Mouse (Mus musculus) right cerebral cortex, adult 2 months (tissue): ENCODE results near the gene Psen1.

Experiments used
- DNase-seq, 2 experiments: peaks; one replicate each; pipeline ENCODE4 v3.0.0; 2021 to 2022; ENCODE audit warnings: low spot score in 2 of 2

Psen1 gene

DNA sequence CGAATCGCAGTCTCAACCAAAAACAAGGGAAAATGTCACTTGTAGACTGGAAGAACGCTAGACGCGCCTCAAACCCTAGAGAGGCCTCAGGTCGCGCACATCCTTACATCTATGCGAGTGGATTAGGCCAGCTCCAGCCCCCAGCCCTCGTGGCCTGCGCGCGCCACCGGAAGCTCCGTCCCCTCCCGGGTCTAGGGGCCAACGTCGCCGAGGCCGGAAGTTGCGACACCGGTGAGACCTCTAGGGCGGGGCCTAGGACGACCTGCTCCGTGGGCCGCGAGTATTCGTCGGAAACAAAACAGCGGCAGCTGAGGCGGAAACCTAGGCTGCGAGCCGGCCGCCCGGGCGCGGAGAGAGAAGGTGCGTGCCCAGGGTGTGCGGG lies at the start of gene Psen1:
Psen1 (plus strand) TSS at position 219 of the 382 bp plus-strand sequence.
- peak; percentile 92 to 94 for DNase-seq

DNA sequence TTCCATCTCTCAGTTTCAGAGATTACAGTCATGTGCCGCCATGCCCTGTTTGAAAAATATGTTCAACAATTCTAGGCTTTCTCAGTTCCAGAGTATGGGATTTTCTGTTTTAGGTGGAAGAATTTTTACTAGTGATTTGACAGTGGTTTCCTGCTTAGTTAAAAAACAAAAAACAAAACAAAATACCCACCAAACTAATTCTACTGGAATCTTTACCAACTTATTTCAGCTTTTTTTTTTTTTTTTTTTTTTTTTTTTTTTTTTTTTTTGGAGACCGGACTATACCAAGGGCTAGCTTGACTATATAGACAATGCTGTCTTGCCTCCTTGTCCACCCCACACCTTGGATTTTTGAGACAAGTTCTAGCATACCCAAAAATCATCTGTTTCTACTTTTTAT lies 46.7 kb upstream of the Psen1 start:
- no peak for DNase-seq

DNA sequence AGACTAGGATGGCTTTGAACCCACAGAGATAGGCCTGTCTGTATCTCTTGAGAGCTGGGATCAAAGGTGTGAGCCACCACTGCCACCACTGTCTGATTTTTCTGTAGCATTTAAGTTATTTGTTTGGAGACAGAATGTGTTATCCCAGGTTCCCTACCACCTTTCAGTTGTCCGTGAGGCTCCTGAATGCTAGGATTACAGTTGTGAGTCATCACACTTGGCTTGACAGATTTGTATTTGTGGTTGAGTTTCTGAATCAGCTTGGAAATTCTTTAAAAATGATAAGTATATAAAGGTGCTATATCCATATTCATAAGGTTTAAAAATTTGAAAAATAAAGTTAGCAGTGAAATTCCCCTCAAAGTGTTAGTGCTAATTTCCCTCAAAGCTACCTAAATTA lies 44.8 kb upstream of the Psen1 start:
- DNase-seq: no peak

DNA sequence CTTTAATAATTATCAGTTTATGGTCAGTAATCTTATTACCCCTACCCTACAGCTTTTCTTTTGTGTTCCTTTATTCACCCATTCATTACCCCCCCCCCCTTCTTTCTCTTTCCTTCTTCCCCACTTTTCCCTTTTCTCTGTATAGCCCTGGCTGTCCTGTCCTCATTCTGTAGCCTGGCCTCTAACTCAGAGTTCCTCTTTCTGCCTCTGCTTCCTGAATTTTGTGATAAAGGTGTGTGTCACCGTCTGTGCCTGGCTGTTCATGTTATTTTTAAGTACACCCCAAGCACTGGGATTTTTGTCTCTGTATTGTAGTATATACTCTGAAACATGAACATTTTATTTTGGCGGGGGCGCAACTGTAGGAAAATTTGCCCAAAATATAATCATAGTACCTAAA lies 37.6 kb upstream of the Psen1 start:
- DNase-seq: no peak

DNA sequence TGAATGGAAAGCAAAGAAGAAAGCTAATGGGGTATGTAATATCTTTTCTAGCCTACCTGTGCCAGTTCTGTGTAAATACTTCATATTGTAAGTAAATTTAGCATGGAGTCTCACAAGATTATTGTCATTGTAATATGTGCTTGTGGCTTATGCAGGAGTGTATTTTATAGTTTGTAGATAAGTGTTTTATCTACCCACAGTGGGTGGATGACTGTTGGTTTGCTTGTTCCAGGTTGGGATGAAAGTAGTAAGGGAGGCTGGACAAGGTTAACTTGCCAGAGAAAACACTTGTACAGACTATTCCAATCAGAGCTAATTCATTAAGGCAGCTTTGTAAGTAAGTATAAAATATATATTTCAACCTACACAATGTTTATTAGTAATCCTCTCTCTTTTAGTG lies 36.5 kb upstream of the Psen1 start:
- DNase-seq: no peak

DNA sequence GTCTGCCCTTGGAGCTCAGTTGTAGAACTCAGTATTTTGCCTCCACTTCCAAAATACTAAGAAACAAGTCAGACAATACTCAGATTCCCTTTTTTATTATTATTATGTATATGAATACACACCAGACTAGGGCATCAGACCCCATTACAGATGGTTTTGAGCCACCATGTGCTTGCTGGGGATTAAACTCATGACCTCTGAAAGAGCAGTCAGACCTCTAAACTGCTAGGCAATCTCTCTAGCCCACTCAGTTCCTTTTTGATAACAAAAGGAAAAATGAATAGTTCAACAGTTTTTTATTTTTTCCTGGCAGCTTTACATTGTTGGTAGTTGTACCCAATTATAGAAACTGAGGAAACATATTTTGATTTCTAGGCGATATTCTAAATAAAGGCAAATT lies 2.5 kb upstream of the Psen1 start:
- DNase-seq: no peak

DNA sequence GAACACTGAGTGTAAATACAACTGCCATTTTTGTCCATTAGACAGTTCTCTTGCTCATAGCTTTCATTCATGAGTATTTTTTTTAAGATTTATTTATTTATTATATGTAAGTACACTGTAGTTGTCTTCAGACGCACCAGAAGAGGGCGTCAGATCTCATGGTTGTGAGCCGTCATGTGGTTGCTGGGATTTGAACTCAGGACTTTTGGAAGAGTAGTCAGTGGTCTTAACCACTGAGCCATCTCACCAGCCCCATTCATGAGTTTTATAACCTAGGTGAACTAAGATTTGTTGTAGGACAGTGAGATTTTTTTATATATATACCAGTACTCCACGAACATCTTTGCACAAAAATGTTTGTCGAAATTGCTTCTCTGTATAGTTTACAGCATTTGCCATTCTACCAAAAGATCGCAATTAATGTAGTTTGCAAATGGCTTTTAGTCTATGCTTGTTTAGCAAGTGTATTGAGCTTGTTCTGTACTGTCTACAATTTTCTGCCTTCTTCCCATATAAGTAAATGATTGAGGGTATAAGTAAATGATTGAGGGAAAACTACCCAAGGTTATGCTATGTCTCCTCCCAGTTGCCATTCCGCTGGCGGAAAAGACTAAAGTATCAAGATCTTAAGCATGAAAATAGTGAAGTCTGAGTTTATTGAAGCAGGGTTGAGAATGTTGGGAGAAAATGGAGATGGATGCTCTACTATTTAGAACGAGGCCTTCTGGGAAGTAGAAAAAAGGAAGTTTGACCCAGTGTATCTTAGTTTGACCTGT lies 1.2 kb upstream of the Psen1 start:
- DNase-seq: no peak

DNA sequence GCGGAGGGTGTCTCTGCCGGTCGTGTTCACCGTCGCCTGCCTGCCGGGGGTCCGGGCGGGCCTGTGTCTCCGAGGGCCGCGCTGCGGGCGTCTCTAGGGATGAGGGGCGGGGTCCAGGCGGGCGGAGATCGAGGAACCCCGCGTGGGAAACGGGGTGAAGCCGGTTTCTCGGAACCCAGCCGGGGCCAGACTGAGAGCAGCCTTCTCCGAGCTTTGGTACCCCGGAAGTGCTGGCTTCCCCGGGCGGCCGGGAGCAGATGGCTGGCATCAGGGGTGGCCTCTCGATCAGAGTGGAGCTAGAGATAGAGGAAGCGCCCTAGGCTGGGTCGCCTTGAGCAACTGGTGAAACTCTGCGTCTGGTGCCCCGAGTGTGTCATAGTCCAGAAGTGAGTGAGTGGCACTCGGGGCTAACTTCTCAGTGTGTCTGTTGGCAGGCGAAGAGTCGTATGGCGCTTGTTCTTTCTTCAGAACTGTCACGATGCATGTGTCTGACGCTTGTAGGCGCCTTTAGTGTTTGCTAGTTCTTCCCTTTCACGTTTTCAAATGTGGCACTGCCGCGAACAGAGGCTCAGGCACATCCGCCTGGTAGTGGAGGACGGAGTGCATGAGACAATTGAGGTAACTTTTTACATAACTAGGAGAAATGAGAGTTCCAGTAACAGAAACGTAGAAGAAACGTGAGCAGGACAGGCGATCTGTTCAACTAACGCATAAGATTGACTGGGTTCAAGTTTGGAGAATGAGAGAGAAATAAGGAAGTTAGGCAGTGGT lies 549 bp downstream of the Psen1 start:
- DNase-seq: peak; percentile 60 to 64

DNA sequence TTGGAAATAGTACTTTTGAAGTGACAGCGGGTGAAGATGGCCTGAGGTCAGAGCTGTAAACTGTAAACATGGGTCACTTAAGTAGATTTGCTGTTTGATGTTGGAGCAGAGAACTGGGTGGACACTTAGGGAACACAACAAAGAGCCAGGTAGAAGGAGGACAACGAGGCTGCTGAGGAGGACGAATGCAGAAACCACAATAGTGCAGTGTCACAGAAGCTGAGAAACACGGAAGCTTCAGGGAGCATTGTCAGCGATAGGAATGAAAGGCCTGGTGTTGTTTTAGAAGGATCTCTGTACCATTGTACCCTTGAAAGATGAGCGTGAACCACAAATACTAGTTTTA lies 1.1 kb downstream of the Psen1 start:
- no peak for DNase-seq

DNA sequence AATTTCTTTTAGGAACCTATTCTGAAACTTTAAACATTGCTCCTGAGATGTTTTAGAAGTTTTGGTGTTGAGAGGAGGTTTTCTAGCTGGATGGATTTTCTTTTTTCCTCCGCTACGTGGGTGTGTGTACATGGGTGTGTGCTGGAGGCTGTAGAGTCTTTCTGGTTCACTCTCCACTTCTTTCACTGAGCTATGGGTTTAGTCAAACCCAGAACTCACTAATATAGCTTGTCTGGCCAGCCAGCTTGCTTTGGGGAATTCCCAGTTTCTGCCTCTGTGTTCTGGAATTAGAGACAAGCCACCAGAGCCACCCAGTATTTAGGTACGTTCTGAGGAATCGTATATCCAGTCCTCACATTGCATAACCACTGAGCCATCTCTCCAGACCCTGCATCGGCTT lies 6.1 kb downstream of the Psen1 start:
- no peak for DNase-seq

DNA sequence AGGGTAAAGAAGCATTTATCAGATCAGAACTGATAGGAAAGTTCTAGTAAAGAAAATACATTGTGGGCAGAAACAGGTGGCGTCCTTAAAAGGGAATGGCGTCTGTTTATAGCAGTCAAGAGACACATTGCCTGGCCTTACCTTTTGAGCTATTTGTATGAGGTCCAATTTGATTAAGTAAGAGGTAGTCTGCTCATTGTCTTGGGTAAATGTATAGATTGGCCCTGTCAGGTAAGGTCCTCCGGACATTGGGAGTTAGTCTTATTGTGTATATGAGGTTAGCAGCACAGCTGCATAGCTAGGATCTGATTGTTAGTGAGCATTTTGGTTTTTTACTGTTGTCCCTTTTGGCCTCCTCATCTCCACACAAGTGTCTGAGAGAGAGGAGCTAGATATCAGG lies 6.7 kb downstream of the Psen1 start:
- no peak for DNase-seq

DNA sequence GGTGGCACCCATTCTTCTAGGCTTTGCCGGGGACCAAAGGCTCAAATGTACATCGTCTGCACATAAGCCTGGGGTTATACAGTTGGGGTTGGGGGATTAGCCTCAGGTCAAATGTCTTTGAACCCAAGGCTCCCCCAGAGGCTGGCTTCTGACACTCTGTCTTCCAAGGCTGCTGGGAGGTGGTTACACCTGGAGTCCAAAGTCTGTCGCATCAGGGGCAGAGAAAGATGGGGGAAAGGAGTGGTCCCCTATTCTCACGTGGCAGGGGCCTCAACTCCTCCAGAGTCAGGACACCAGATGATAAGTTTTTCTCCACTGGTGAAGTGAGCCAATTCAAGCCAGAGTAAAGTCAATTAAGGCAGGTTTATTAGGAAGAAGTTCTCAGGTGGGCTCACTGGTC lies 10.7 kb downstream of the Psen1 start:
- no peak for DNase-seq

DNA sequence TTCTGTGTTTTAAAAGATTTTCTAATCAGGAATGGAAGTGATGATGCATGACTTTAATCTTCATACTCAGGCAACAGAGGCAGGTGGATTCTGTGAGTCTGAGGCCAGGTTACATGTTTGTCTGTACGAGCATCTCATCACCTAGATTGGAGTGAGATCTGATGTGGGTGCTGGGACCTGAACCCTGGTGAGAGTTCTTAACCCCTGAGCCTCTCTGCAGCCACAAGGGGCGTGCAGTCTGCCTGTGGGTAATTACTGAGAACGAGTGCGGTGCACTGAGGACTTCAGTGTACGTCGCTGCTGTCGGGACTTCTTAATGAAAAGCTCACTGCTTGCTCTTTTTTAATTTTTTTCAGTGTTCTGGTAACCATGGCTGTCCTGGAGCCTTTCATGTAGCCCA lies 13.7 kb downstream of the Psen1 start:
- no peak for DNase-seq

DNA sequence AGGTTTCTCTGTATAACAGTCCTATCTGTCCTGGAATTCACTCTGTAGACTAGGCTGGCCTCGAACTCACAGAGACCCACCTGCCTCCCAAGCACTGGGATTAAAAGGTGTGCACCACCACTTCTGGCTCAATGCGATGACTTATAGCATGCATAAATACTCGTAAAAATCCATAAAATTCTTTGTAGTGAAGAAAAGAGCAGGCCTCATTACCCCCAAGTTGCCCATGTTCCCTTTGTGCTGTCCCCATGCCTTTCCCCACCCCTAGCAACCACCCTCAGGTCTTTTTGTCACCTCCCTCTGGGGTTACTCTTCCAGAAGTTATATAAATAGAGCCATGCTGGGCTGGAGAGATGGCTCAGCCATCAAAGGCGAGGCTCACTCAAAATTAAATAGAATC lies 14.8 kb downstream of the Psen1 start:
- DNase-seq: no peak

DNA sequence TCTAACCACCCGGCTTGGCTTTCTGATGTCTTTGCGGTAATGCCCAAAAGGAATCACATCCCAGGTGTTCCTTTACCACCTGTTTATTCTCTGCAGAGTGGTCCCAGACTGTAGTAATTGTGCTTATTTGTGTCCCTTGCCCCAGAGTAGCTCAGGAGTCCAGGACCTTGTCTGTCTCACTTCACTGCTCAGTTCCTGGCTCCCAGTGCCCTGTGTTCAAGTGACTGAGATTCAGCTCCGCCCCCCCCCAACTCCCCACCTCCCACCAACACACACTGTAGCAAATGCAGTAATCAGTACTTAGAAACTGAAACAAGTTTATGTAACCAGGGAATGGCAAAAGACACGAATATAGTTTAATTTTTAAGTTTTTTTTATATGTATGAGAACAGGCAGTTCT lies 19.0 kb downstream of the Psen1 start:
- no peak for DNase-seq

DNA sequence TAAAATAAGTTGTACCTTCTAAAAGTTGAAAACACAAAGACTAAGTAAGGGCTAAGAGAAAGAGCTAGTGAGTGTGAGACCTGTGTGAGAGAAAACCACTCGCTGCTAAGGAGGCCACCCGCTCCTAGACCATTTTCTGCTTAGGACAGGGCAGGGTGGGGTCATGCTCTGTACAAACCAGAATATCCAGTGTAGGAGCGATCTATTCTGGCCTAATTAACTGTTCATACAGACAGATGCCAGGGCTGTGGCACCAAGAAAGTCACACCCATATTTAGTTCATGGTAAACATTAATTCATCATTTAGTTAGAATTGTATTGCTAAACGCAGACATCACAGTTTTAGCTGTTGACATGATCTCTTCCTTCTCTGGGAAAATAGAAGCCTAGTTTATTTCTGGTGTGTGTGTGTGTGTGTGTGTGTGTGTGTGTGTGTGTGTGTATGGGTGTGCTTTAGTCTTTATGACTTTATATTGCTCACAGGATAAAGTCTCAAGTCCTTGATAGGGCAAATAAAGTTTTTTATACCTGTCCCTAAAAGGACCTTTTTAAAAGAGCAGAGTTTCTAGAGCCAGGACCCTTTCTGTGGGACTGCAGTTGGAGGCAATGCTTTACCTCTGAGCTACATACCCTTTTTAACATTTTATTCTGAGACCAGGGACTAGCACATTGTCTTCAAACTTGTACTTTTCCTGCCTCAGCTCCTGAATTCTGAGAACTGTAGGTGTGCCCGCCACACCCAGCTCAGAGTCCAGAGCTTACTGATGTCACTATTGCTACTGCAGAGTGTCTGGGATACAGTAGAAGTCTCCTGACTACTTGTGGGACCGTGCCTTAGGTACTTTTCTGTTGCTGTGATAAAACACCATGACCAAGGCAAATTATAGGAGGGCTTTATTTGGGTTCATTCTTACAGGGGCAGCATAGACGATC lies 20.5 kb downstream of the Psen1 start:
- no peak for DNase-seq

DNA sequence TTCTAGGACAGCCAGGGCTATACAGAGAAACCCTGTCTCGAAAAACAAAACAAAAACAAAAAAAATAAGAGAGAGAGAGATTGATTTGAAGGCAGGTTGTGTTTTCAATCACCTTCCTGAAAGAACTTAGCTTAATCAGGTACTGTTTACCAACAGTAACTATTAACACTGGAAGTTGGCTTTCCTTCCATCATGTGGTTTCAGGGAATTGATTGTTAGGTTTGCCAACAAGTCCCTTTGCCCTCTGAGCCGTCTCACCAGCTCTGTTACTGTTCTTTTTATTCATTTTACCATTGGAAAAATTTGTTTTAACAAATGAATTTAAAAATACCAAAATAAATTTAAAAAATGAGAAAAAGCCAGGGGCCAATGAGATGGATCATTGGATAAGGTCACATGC lies 22.0 kb downstream of the Psen1 start:
- no peak for DNase-seq

DNA sequence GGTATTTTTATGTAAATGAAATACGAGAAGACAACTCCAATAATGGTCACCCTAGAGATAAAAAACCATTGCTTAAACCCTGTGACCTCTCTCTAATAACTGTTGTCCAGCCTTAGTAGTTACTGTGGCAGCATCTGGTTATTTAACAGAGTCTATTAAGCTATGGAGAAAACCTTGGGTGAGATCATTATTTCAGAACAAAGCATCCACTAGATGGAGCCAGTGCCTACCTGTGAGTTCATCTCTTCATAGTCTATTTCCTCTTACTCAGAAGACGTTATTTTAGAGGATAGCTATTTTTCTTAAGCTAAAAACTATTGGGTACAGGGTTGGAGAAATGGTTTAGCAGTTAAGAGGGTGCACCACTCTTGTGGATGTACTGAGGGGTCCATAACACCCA lies 25.8 kb downstream of the Psen1 start:
- DNase-seq: peak; percentile 53 to 75

DNA sequence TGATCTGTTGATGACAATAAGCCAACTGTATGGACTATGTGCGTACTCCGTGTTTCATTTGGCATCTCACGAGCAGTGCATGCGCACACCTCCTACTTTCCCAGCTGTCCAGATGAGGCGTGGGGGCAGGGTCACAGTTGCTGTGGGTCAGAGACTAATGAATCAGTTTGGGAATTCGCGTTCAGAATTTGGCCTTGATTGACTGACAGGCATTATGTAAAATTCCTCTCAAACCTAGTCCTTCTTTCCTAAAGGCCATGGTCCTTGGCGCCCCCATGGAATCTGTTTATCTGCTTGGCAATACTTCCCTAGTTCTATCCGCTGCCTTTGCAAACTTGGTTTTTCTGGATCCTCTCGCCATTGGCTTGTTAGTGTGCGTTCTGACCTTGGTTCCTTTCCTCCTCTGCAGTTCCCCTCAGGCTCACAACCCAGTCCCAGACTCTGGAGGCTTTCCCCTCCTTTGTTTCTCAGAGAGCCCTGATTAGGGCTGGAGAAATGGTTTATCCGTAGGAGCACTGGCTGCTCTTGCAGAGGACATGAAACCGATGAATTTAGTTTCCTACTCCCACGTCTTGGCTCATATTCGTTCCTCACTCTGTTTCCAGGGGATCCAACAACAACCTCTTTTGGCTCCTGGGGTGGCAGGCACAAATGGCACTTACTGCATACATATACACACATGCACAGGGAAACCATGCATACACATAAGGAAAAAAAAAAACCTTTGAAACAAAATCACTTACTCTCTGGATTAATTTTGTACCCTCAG lies 28.6 kb downstream of the Psen1 start:
- DNase-seq: peak; percentile 33 to 45

DNA sequence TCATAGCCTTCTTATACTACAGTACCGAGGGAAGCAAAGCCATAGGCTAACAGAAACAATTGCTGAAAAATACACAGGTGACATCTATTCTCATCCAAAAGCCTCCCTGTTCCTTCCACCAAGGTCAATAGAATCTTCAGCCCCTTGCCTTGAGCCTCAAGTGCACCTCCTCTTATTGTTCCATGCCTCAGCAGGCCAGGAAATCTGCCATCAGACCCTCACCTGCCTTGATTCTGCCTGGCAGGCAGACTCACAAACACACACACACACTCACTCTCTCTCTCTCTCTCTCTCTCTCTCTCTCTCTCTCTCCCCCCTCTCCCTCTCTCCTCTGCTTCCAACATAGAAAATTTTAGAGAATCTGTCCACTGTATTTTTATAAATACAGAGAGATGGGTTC lies 31.5 kb downstream of the Psen1 start:
- DNase-seq: no peak

DNA sequence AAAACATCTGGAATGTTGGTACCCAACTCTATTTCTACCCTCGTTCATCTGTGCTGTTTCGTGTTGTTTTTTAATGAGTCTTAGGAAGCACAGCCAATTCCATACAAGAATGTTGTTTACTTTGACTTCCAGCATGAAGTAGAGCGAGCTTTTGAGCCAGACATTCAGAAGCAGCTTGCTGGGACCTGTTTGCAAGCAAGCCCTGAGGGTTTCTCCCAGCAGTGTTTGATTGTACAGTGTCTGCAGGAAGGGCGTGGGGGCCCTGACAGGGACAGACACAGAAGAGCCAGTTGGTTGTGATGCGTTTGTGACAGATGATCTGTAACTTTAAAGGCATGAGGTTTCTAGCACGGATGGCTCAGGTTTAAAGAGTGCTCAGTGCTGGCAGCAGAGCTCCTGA lies 33.3 kb downstream of the Psen1 start:
- no peak for DNase-seq

DNA sequence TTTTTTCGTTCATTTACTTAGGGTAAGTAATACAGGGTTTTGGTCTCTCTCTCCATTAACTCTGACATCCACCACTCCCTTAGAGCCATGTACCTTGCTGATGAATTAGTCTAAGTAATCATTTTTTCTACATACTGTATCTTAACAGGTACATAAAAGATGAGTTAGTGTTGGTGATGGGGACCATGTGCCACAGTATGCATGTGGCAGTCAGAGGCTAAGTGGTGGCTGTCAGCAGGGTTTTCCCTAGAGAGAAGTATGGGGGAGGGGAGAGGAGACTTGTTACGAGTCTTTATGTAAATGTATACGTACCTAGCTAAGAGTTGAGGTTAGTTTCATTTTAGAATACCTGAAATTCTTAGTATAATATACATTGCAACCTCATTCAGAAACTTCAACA lies 35.1 kb downstream of the Psen1 start:
- no peak for DNase-seq
